In the genomic region with DNA sequence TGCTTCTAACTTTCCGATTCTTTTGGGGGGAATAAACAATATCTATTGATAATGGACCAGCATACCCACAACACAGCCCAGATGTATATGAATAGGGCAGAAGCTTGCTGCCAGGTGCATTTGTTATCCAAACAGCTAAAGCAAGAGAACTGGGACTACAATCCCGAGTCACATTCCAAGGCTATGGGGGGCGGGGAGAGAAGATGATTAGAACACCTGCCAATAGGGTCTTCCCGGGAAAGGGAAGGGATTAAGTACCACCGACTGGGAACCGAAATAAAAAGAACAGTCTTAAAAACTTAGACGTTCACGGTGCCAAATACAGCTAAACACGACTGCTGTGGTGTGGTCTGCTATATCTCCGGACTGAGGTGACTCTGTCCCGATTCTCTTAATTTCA, we compare ENCODE assay signal across 8 mouse cellular contexts. TPM values are rescaled to one million over a fixed set of nuclear protein-coding genes. Genes with fewer than 3 reads are reported as not detected.
DNase-seq lines count a peak whose midpoint lies in the region; ATAC-seq and TF ChIP-seq lines count a peak whose summit lies in the region.

No protein-coding gene starts in this region.

- TF ChIP-seq CTCF in G1E (IDR thresholded peaks at IDR 0.05; ENCODE audit: low read depth, low read length) = no peak

- no peak for ATAC-seq in heart, embryonic 13.5 days (ENCODE audit: extremely low read depth, insufficient number of reproducible peaks, low FRiP score, low TSS enrichment)
- ATAC-seq in G1E (ENCODE audit: extremely low read depth, insufficient number of reproducible peaks, low FRiP score, poor library complexity, severe bottlenecking) = no peak
- no peak for ATAC-seq in forebrain, embryonic 16.5 days
- ATAC-seq in liver, embryonic 16.5 days (ENCODE audit: low read depth) = no peak

- H3K27me3 ChIP-seq in heart, embryonic 13.5 days (replicated peaks) = no peaks in the 10 kb centered on the region
- no peaks in the 10 kb centered on the region for H3K27me3 ChIP-seq in G1E (ENCODE audit: insufficient read depth, low read length)
- H3K27me3 ChIP-seq in forebrain, embryonic 16.5 days (replicated peaks; ENCODE audit: control insufficient read depth, insufficient read depth, low read length) = no peaks in the 10 kb centered on the region
- no peaks in the 10 kb centered on the region for H3K27me3 ChIP-seq in liver, embryonic 16.5 days (ENCODE audit: control insufficient read depth, insufficient read depth, low read depth, low read length)

- no peak for DNase-seq in heart, adult 11 months
- DNase-seq in G1E (ENCODE audit: low spot score) = no peak
- no peak for DNase-seq in frontal cortex, postnatal 10 days (ENCODE audit: low spot score in 2 of 2)
- DNase-seq in frontal cortex, postnatal 25 days (ENCODE audit: low spot score in 2 of 2) = no peak
- no peak for DNase-seq in layer of hippocampus, adult 9-10 months (ENCODE audit: low spot score)

- no peaks in the 10 kb centered on the region for H3K9me3 ChIP-seq in heart, embryonic 13.5 days
- no peaks in the 10 kb centered on the region for H3K9me3 ChIP-seq in G1E (replicated peaks)
- no peaks in the 10 kb centered on the region for H3K9me3 ChIP-seq in forebrain, embryonic 16.5 days (ENCODE audit: control insufficient read depth, low read length)
- H3K9me3 ChIP-seq in liver, embryonic 16.5 days (replicated peaks; ENCODE audit: control insufficient read depth, low read length) = no peaks in the 10 kb centered on the region

- peak overlapping the region; percentile 100 for H3K27ac ChIP-seq in heart, embryonic 13.5 days (replicated peaks)
- H3K27ac ChIP-seq in forebrain, embryonic 16.5 days (ENCODE audit: low read length) = peak overlapping the region; percentile 100
- peak overlapping the region; percentile 100 for H3K27ac ChIP-seq in liver, embryonic 16.5 days (ENCODE audit: low read length)

- H3K4me2 ChIP-seq in heart, embryonic 13.5 days = peak overlapping the region; percentile 95
- H3K4me2 ChIP-seq in forebrain, embryonic 16.5 days (ENCODE audit: low read length) = peak overlapping the region; percentile 84
- peak overlapping the region; percentile 98 for H3K4me2 ChIP-seq in liver, embryonic 16.5 days (ENCODE audit: low read depth, low read length)

- H3K4me1 ChIP-seq in heart, embryonic 13.5 days = peaks cover 37% of the 10 kb centered on the region
- peaks cover 40% of the 10 kb centered on the region for H3K4me1 ChIP-seq in G1E (ENCODE audit: insufficient read depth, low read depth, low read length)
- peaks cover 25% of the 10 kb centered on the region for H3K4me1 ChIP-seq in forebrain, embryonic 16.5 days (replicated peaks; ENCODE audit: control insufficient read depth, insufficient read depth, low read length)
- peaks cover 22% of the 10 kb centered on the region for H3K4me1 ChIP-seq in liver, embryonic 16.5 days (ENCODE audit: control insufficient read depth, low read depth, low read length)

- H3K4me3 ChIP-seq in heart, embryonic 13.5 days = peak overlapping the region; percentile 82
- peak overlapping the region; percentile 90 for H3K4me3 ChIP-seq in G1E (ENCODE audit: low read depth, low read length)
- H3K4me3 ChIP-seq in forebrain, embryonic 16.5 days (replicated peaks; ENCODE audit: low read length) = peak overlapping the region; percentile 99
- H3K4me3 ChIP-seq in liver, embryonic 16.5 days (ENCODE audit: low read depth, low read length) = peak overlapping the region; percentile 99

- peaks cover 7% of the 10 kb centered on the region for H3K36me3 ChIP-seq in heart, embryonic 13.5 days
- peaks cover 34% of the 10 kb centered on the region for H3K36me3 ChIP-seq in G1E (replicated peaks)
- H3K36me3 ChIP-seq in forebrain, embryonic 16.5 days (ENCODE audit: control insufficient read depth, insufficient read depth) = no peaks in the 10 kb centered on the region
- no peaks in the 10 kb centered on the region for H3K36me3 ChIP-seq in liver, embryonic 16.5 days (ENCODE audit: control insufficient read depth, insufficient read depth)

- peak overlapping the region; percentile 99 for H3K9ac ChIP-seq in heart, embryonic 13.5 days
- H3K9ac ChIP-seq in forebrain, embryonic 16.5 days (replicated peaks; ENCODE audit: low read depth, low read length) = peak overlapping the region; percentile 100
- H3K9ac ChIP-seq in liver, embryonic 16.5 days (ENCODE audit: low read depth, low read length) = peak overlapping the region; percentile 74

- 4% methylated on average over 11 of the region's 11 CpGs for WGBS in heart, embryonic 13.5 days
- WGBS in forebrain, embryonic 16.5 days = 1% methylated on average over 11 of the region's 11 CpGs
- WGBS in liver, embryonic 16.5 days (ENCODE audit: insufficient replicate concordance) = 3% methylated on average over 11 of the region's 11 CpGs

RNA-seq across cellular contexts. Expression of gene Ctcf, which starts 0.9 kb away (rescaled TPM):
- polyA plus RNA-seq in heart, embryonic 13.5 days (2015; fragmentation: Nextera tagmentation; extraction: Ambion mirVana) = 67.1 and 76.2 TPM in 2 replicates
- 97.8 and 133 TPM in 2 replicates for total RNA-seq in G1E (2014; fragmentation: Nextera tagmentation)
- 62.3 and 78.9 TPM in 2 replicates for total RNA-seq in G1E (2017)
- polyA plus RNA-seq in G1E (2012) = 155 and 190 TPM in 2 replicates
- 137 and 143 TPM in 2 replicates for polyA plus RNA-seq in forebrain, embryonic 16.5 days (2015; fragmentation: Nextera tagmentation; extraction: Ambion mirVana)
- 55.3 and 57.8 TPM in 2 replicates for polyA plus RNA-seq in liver, embryonic 16.5 days (2015; fragmentation: Nextera tagmentation; extraction: Ambion mirVana)

RNA-seq across cellular contexts. Expression of gene Agrp, which starts 1.7 kb away (rescaled TPM):
- polyA plus RNA-seq in heart, embryonic 13.5 days (2015; fragmentation: Nextera tagmentation; extraction: Ambion mirVana) = 0.23 TPM in 1 of 2 replicates, not detected in the other
- not detected in 2 replicates for total RNA-seq in G1E (2014; fragmentation: Nextera tagmentation)
- not detected in 2 replicates for total RNA-seq in G1E (2017)
- 0.10 TPM in 1 of 2 replicates, not detected in the other for polyA plus RNA-seq in G1E (2012)
- 0.67 and 0.91 TPM in 2 replicates for polyA plus RNA-seq in forebrain, embryonic 16.5 days (2015; fragmentation: Nextera tagmentation; extraction: Ambion mirVana)
- 0.13 TPM in 1 of 2 replicates, not detected in the other for polyA plus RNA-seq in liver, embryonic 16.5 days (2015; fragmentation: Nextera tagmentation; extraction: Ambion mirVana)

RNA-seq across cellular contexts. Expression of gene Ripor1, which starts 30.4 kb away (rescaled TPM):
- 32.1 and 32.5 TPM in 2 replicates for polyA plus RNA-seq in heart, embryonic 13.5 days (2015; fragmentation: Nextera tagmentation; extraction: Ambion mirVana)
- 179 and 221 TPM in 2 replicates for total RNA-seq in G1E (2014; fragmentation: Nextera tagmentation)
- total RNA-seq in G1E (2017) = 8.0 and 11.0 TPM in 2 replicates
- polyA plus RNA-seq in G1E (2012) = 141 and 150 TPM in 2 replicates
- 31.6 and 33.4 TPM in 2 replicates for polyA plus RNA-seq in forebrain, embryonic 16.5 days (2015; fragmentation: Nextera tagmentation; extraction: Ambion mirVana)
- polyA plus RNA-seq in liver, embryonic 16.5 days (2015; fragmentation: Nextera tagmentation; extraction: Ambion mirVana) = 7.3 and 8.3 TPM in 2 replicates

RNA-seq across cellular contexts. Expression of gene Carmil2, which starts 50.6 kb away (rescaled TPM):
- polyA plus RNA-seq in heart, embryonic 13.5 days (2015; fragmentation: Nextera tagmentation; extraction: Ambion mirVana) = 0.27 TPM in 2 replicates
- 2.4 TPM in 1 of 2 replicates, not detected in the other for total RNA-seq in G1E (2014; fragmentation: Nextera tagmentation)
- total RNA-seq in G1E (2017) = 0.22 and 0.35 TPM in 2 replicates
- 0.59 and 0.89 TPM in 2 replicates for polyA plus RNA-seq in G1E (2012)
- polyA plus RNA-seq in forebrain, embryonic 16.5 days (2015; fragmentation: Nextera tagmentation; extraction: Ambion mirVana) = 9.5 and 12.7 TPM in 2 replicates
- 0.33 and 0.40 TPM in 2 replicates for polyA plus RNA-seq in liver, embryonic 16.5 days (2015; fragmentation: Nextera tagmentation; extraction: Ambion mirVana)
